Mouse (Mus musculus): ENCODE measurements around the gene Ptcd3.
"Not testable (repeated sequence)": the region's sequence is repeated elsewhere in the genome, so short reads cannot be mapped to it uniquely, and the experiment has no call there.

The Ptcd3 gene

DNA sequence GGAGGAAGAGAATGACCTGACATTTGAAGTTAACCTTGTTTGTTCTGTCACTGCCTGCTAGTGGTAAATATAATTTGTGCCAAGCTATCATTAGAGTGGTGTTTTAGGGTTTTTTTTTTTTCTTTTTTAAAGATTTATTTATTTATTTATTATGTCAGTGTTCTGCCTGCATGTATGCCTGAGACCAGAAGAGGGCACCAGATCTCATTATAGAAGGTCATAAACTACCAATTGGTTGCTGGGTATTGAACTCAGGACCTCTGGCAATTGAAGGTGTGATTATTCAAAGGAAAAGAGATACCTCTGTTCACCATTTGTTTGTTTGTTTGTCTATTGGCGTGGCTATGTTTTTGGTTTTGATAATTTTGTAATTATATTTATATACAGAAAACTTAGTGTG lies 39.7 kb downstream of the Ptcd3 start:
- no peak for DNase-seq

DNA sequence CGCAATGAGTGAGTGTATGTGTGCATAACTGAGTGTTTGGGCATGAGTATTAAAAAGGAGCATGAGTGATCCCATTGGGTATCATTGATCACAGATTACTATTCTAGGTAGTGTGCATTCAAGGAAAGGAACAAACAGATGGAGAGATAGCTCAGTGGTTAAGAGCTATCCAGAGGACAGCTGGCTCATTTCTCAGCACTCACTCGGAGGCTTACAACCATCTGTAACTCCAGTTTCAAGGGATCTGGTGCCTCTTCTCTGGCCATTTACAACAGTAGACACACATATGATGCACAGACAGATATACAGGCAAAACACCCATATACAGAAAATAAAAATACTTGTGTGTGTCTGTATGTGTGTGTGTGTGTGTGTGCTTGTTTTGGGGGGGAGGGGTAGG lies 40.8 kb downstream of the Ptcd3 start:
- DNase-seq, result no peak

DNA sequence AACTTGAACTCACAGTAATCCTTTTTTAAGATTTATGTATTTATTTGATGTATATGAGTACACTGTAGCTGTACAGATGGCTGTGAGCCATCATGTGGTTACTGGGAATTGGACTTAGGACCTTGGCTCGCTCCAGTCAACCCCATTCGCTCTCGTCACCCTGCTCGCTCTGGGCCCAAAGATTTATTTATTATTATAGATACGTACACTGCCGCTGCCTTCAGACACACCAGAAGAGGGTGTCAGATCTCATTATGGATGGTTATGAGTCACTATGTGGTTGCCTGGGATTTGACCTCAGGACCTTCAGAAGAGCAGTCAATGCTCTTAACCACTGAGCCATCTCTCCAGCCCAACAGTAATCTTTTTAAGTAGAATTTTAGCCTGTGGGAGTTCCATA lies 61.6 kb downstream of the Ptcd3 start:
- DNase-seq, result not testable (repeated sequence)

DNA sequence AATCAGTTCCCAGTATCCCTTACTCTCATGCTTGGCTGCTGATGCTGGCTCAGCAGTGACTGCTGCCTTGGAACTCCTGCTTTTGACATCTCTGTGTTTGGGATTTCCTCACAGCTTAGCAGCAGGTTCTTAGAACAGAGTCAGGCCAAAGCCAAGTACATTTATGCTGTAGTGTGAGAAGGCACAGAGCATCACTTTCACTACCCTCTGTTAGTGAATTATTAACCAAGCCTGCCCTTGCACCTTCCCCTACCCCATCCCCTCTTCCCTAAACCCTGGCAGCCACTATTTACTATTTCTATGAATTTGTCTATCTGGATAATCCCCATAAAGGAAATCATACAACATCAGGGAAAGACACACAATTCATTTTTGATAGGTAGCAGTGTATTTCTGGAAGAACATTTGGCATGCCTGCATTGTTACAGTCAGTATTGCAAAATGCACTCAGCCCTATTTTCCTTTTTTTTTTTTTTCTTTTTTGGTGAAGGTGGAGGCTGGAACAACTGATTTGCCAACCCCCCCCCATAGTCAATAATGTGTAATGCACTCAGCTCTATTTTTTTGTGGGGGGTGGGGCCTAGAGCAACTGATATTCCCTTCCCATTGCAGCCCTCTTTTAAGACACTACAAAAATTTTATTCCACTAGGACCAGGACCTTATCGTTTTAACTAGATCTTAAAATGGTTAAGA lies 67.8 kb downstream of the Ptcd3 start:
- no peak for DNase-seq

DNA sequence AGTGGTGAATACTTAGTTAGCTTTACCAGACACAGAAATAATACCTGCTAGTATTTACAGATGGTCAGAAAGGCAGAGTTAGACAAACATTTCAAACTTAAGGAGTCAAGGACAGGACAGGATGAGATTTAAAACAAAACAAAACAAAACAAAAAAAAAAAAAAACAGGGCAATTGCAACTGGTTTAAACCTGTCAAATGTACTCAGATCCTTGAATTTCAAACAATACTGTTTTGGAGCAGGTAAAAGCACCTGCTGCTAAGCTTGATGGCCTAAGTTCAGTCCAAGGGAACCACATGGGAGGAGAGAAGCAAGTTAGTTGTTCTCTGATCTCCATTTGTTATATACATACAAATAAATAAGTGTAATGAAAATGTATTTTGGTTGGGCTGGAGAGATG lies 68.7 kb downstream of the Ptcd3 start:
- DNase-seq, result no peak

DNA sequence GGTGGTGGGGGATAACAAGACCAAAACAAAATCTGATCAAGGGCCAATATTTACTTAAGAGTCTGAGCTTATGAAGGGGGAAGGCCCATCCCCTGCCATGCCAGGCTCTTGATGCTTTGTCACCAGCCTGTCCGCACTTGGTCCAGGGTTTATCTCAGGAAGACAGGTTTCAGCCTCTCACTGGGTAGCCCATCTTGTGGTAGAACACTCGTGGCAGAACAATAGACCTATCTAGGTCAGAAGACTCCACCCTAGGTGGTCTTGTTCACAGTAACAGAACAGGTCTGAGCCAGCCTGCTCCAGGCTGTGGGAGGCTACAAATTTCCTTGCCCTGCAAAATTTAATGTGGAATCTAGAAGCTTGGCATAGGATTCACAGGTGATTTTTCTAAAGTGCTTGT lies 71.7 kb downstream of the Ptcd3 start:
- DNase-seq, result no peak

DNA sequence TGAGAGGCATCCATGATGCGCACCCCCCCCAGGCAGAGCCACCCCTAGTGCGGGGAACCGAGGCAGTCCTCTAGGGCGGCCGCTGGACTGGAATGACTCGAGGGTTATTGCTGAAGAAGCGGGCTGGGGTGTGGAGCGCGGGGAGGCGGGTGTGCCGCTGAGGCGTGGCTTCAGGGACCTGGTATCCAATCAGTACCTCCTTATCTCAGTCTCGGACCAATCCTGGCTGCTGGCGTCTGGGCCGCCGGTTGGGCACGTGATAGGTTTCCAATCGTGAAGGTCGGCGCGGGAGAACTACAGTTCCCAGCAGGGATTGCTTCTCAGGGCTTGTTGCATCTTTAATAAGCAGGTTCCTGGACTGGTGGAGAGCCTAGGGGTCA lies 77.0 kb downstream of the Ptcd3 start:
- peak; percentile 98 for DNase-seq

DNA sequence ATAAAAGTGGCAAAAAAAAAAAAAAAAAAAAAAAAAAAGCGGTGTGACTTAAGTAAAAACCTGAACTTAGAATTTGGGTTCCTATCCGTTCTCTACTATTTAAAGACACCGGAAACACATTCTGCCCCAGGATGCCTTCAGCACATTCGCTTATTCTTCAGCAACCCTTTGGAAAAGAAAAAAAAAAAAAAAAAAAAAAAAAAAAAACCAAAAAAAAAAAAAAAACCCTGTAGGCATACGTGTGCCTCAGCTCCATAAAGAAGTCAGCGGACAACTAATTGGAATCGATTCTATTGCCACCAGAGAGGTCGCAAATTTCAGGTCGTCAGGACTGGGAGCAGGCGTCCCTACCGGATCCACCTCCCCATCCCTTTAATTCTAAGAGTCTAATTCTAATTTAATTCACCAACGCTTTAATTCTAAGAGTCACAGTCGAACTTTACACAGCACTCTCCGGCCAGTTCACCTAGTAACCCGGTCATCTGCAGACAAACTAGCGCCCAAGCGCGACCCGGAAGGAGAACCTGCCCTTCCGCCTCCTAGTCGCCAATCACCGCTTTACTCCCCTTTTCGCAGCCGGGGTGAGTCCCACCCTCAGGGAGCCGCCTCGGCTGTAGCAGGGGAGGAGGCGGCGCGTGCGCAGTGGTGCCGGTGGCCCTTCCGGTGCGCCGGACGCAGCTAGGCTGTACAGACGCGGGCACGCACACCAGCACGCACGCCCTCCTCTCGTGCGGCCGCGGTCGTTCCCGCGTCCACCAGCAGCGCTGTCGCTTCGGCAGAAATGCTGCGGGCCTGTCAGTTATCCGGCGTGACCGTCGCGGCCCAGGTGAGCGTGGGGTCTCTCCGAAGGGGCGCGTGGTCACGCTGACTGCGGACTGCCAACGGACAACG lies 77.6 kb downstream of the Ptcd3 start, which contains the start of gene Immt:
Immt (plus strand) TSS at position 642 of the 891 bp plus-strand sequence.
- peak; percentile 99 for DNase-seq
